Mouse (Mus musculus): ENCODE results near the gene Cfd.

DNA sequence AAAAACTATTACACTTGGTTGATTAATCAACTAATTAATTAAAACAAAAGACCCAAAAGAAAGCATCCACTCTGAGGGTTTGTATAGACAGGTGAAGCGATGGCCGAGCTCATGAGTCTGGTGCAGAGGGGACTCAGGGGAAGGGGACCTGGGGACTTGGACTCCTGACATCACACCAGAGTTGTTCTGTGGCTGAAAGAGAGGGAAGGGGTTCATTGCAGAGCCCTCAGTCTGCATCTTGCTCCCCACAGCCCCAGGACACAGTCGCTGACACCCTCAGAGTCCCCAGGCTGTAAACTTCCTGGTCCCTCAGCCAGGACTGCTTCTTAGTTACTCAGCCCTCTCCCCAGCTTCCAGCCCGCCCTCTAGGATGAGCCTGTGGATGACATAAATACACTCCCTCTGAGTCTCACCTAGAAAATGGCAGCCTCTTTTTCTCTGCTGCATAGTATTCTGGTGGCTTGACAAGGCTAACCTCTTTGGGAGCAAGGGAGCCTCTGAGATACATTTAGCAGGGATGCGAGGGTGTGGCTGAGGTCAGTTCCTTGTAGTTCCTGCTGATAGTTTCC lies 27.0 kb downstream of the Cfd start:
- TF ChIP-seq POLR2A (IDR thresholded peaks at IDR 0.05; ENCODE audit: low read depth, low read length) = no peak
- no peak for TF ChIP-seq CTCF (IDR thresholded peaks at IDR 0.05; ENCODE audit: borderline replicate concordance, insufficient read depth, low read length)
